Mouse (Mus musculus) c-Kit-negative CD71-positive TER-119-positive erythroid progenitor cells, embryonic 14.5 days (primary cell): Measurements from ENCODE around the gene Tmem268.

ENCODE experiments used
- DNase-seq: peaks from one replicate; pipeline ENCODE4 v3.0.0-alpha.2; 2013; ENCODE audit warnings: low read depth, low spot score

Gene Tmem268

GRCm38 (mm10) chr4:63555111-63555510, 3.5 kb upstream of the Tmem268 start:
- DNase-seq, result no peak

- DNase-seq, result no peak
These were observed 1.9 kb upstream of the Tmem268 start for GRCm38 (mm10) chr4:63556665-63557064.

GRCm38 (mm10) chr4:63557124-63558059, 1.2 kb upstream of the Tmem268 start:
- no peak for DNase-seq

DNA sequence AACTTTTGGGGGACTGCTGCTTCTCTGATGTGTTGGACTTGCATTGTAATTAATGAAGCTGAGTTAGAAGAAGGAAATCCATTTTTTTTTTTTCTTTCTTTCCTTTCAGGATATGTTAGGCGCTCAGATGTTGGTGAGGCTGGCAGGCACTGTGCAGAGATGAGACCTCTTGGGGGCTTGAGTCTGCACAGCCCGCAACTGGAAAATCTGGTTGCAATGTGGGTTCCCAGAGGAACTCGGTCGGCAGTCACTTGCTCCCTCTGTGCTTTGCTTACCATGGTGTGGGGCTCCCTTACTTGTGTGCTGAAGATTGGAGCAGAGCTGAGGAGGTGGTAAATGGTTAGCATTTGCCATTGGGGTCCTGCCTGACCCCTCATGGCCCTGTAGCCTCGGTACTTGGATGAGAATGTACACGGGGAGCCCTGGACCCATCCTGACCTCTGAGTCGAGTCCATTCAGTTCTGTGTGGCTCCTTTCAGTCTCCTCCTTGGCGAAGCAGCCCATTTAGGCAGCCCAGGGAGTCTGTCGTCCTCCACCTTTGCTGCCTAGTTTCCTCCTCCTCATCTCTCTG, 631 bp downstream of the Tmem268 start:
- DNase-seq, result no peak

DNA sequence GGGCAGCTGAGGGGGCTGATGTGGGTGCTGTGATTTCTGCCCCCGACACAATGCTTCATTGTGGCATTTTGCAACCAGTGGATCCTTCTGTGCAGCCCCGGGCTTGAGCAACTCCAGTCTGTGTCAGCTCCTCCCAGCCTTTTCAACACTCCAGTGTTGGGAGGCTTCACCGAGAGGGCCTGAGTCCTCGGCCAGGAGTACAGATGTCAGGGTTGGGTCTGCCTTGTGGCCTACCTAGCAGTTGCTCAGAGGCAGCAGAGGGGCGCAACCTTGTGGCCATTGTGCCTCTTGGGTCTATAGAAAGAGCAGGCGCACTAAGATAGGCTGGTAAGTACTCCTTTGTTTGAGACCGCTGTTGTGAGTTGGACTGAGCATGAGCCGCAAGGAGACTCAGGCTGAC, 1.5 kb downstream of the Tmem268 start:
- DNase-seq, result no peak

- no peak for DNase-seq
These were observed 3.5 kb downstream of the Tmem268 start for GRCm38 (mm10) chr4:63561861-63562675.

- DNase-seq, result no peak
These were observed 4.2 kb downstream of the Tmem268 start for GRCm38 (mm10) chr4:63562742-63563141.

DNA sequence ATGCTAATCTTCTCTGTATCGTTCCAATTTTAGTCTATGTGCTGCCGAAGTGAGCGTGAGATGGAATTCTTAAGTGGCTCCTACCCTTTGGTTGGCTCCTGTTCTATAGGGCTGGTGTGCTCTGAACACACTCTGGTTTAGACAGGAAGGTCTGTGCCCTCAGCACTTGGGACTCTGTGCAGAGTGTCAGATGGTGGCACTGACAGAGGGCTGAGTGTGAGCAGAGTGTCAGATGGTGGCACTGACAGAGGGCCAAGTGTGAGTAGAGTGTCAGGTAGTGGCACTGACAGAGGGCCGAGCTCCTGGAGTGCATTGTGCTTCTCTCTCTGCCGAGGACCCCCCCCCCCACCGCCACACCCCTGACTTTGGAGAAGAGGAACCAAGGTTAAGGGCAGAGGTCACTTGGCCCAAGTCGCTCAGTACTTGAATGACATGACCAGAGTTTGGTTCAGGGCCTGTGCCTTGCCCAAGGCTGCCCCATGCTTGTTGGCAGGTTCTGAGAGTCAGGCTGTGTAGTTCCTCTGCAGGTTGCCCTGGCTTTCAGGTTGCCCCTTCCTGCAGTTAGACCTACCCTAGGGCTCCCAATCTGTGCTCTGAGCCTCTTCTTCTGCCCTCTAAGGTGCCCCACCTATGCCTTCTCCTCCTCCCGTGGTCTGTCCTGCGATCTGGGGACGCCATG, 9.3 kb downstream of the Tmem268 start:
- no peak for DNase-seq

GRCm38 (mm10) chr4:63569322-63569721, 10.7 kb downstream of the Tmem268 start:
- DNase-seq, result no peak

GRCm38 (mm10) chr4:63570208-63570781, 11.7 kb downstream of the Tmem268 start:
- no peak for DNase-seq

DNA sequence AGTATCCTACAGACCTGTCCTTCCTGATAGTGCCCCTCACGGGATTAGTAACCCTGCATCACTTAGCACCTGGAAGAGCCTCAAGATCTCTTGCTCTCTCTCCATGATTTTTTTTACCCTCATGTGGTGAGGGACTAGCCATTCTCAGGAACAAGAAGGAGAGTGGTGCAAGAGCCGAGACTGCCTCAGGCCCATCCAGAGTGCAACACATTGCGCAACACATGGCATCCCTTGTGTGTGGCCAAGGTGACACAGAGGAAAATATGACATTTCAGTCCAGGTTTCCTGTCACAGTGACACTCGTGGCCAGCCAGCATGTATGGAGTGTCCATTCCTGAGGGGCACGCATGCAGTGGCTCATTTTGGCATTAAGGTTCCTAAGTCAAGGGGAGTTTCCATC, 14.0 kb downstream of the Tmem268 start:
- no peak for DNase-seq

GRCm38 (mm10) chr4:63579649-63580048, 21.1 kb downstream of the Tmem268 start:
- DNase-seq, result no peak

DNA sequence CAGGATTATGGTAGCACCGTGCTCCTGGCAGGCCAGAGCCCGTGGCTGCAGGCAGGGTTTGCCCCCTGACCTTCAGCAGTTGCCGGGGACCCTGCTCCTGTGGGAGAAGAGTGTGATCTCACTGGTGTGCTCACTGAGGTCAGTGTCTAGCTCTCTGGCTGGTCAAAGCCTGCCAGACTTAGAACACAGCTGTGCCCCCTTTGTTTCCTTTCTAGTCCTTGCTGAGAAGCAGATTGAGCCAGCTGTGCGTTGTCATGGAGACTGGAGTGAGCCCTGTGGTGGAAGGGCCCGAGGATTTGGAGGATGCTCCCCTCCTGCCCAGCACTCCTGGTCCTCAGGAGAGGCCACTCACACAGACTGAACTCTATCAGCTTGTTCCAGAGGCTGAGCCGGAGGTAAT, 21.5 kb downstream of the Tmem268 start:
- no peak for DNase-seq

DNA sequence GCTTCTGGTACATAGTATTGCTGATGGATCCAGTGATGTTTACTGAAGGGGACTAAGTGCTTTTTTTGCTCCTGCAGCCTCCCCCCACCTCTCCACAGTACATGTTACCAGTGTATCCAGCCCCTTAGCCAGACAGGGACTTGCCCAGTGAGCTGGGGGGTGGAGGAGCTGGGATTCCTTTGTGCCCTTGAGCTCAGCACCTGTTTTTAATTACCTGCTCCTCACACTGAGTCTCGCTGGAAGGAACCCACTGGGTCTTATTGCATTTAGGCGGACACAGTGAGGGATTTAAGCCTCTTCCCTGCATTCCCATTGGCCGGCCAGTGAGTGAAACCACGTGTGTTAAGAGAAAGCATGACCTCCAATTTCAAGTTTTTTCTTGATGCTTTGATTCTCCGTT, 24.0 kb downstream of the Tmem268 start:
- DNase-seq, result no peak

DNA sequence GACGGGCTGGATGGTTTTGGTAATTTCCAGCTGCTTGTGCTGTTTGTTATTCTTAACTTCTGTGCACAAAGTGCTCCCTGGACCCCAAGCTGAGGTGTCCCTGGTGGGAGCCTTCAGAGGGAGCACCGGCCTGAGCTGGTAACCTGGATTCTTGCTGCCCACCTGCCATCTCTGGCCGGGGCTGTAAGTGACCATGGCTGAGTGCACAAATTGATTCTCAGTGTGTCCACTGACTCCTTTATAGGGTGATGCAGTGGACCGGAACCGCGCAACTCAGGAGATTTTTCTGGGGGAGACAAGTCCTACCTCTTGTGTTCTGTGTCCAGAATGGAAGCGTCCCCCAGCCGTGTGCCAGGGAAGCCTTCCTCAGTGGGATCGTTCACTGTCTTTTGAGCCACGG, 26.6 kb downstream of the Tmem268 start:
- no peak for DNase-seq

GRCm38 (mm10) chr4:63586240-63586639, 27.7 kb downstream of the Tmem268 start:
- no peak for DNase-seq

- DNase-seq, result no peak
These were observed 31.4 kb downstream of the Tmem268 start for GRCm38 (mm10) chr4:63589987-63590386.

DNA sequence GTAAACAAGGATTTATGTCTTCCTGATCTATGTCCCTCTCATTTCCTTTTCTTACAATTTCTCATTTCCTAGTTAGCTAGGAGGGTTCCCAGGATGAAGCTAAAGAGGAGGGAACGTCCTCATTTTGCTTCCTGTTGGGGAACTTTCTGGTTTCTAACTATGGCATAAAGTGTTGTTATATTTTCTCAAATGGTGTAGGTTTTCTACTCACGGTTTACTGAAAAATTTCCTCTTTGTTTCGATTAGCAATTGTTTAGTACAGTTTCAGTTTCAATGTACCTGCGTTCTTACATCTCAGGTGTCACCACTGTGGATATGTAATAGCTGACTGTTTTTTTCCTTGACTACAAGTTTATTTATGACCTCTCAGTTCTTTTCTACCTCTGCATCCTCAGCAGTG, 32.0 kb downstream of the Tmem268 start:
- DNase-seq, result no peak

DNA sequence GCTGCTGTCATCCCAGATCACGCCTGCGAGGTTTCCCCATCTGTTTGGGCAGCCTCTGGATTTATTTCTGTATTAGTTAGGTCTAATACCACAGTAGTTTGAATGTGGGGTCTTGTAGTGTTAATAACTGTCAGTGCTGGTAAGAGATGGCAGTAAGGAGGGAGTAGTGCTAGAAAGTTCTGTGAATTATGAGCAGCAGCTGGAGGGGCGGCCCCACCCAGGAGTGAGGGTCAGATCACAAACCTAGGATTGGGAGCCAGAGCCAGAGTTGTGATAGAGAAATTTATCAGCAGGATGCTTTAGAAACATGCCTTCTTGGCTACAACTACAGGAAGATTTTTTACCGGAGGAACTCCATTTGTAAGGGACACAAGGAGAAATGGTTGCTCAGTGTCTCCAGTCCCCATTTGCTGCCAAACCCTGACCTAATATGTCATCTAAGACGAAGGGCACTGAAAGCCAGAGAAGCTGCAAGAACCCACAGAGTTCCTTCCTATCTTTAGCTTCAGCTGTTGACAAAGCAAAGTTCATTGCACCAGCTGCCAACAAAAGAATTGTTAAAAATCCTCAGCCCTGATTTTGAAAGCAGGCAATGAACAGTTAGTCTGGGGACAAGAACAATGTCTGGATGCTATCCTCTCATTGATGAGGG, 36.0 kb downstream of the Tmem268 start:
- no peak for DNase-seq

DNA sequence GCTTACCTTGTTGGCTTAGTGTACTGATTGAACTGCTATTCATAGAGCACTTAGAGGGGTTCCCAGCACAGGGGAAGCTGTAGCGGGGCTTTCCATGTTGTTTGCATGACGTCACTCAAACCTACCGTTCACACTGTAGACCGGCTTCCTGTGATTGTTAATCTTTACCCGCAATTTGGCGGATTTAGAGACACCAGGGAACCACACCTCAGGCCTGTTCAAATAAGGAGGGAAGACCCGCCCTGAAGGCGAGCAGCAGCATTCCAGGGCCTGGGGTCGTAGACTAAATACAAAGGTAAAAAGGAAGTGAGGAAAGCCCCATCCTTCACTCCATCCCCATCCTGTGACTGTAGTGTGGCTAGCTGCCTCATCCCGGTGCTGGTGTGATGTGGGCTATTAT, 36.7 kb downstream of the Tmem268 start:
- DNase-seq, result no peak

- no peak for DNase-seq
These were observed 37.4 kb downstream of the Tmem268 start for GRCm38 (mm10) chr4:63596010-63596409.
